Mouse (Mus musculus): Measurements from ENCODE around the gene Spsb4.

GRCm38 (mm10) chr9:96991118-96991517 is 27.5 kb downstream of the Spsb4 start:
- TF ChIP-seq POLR2A (IDR thresholded peaks at IDR 0.05; ENCODE audit: extremely low read depth, insufficient read depth, low read length): no peak
- no peak for TF ChIP-seq CTCF (IDR thresholded peaks at IDR 0.05; ENCODE audit: low read depth, low read length)
